Mouse (Mus musculus) limb, embryonic 11.5 days (tissue): Measurements from ENCODE around the gene Cntd1. TPM values are rescaled to one million over a fixed set of nuclear protein-coding genes. Genes with fewer than 3 reads are reported as not detected.

Experiments
- ATAC-seq: fragments of 200-750 bp; cut with Nextera tagmentation; 2 replicates; pipeline ENCODE4 v1.8.0; 2017; ENCODE audit warnings: low read depth; ENCODE audit not compliant: insufficient number of reproducible peaks, low FRiP score, low TSS enrichment
- DNase-seq: peaks from one replicate; pipeline ENCODE4 v3.0.0-alpha.2; 2015; ENCODE audit warnings: low spot score
- H3K27ac ChIP-seq: fragments of 300-500 bp; sonication (generic); replicated peaks from 2 replicates; pipeline ENCODE4 v1.5.1; 2014; ENCODE audit warnings: low read depth, mild to moderate bottlenecking, low read length
- H3K27me3 ChIP-seq: fragments of 300-500 bp; sonication (generic); 2 replicates; pipeline ENCODE4 v1.6.1; 2014; ENCODE audit warnings: mild to moderate bottlenecking, low read length, mixed read lengths; ENCODE audit not compliant: control insufficient read depth, insufficient read depth
- H3K36me3 ChIP-seq: fragments of 300-500 bp; sonication (generic); 2 replicates; pipeline ENCODE4 v1.6.1; 2014; ENCODE audit warnings: mild to moderate bottlenecking, low read length, moderate library complexity, mixed read lengths; ENCODE audit not compliant: control insufficient read depth, insufficient read depth
- H3K4me1 ChIP-seq: fragments of 300-500 bp; sonication (generic); 2 replicates; pipeline ENCODE4 v1.6.1; 2014; ENCODE audit warnings: low read length, mixed read lengths; ENCODE audit not compliant: control insufficient read depth, insufficient read depth
- H3K4me2 ChIP-seq: fragments of 300-500 bp; sonication (generic); 2 replicates; pipeline ENCODE4 v1.6.1; 2014; ENCODE audit warnings: low read depth, mild to moderate bottlenecking, moderate library complexity; ENCODE audit not compliant: severe bottlenecking
- H3K4me3 ChIP-seq: fragments of 300-500 bp; sonication (generic); 2 replicates; pipeline ENCODE4 v1.5.1; 2014; ENCODE audit warnings: low read depth, low read length
- H3K9ac ChIP-seq: fragments of 300-500 bp; sonication (generic); 2 replicates; pipeline ENCODE4 v1.6.1; 2014; ENCODE audit warnings: mild to moderate bottlenecking, low read length
- H3K9me3 ChIP-seq: fragments of 300-500 bp; sonication (generic); 2 replicates; pipeline ENCODE4 v1.6.1; 2016; ENCODE audit warnings: low read length; ENCODE audit not compliant: control insufficient read depth
- WGBS: fragments of 180-500 bp; shearing (Covaris S2); extraction: QIAGEN DNeasy Blood & Tissue Kit; methylation state at CpG from one replicate; pipeline ENCODE4 v1.1.7; 2014; 5-methylcytosine and 5-hydroxymethylcytosine counted together
- polyA plus RNA-seq: library from polyadenylated mRNA; unstranded; fragments of >200 nt; fragmentation: Nextera tagmentation; extraction: Ambion mirVana; gene quantifications from 2 replicates; pipeline ENCODE4 v1.2.1, GENCODE M21; 2014

Cntd1 gene
- polyA plus RNA-seq, 1 experiment from 2014 or later, result 1.3 TPM

GRCm38 (mm10) chr11:101291231-101291630 is 12.4 kb downstream of the Cntd1 start:
- H3K27me3 ChIP-seq, result no peaks in the 10 kb centered on the region

GRCm38 (mm10) chr11:101295191-101295590 is 16.4 kb downstream of the Cntd1 start:
- Histone ChIP-seq H3K4me1 (no peaks in the 10 kb centered on the region), H3K36me3 (peaks cover 20% of the 10 kb centered on the region), H3K27me3 (no peaks in the 10 kb centered on the region), H3K27ac (no peak overlapping the region), H3K4me2 (no peak overlapping the region), H3K9ac (no peak overlapping the region), H3K4me3 (no peak overlapping the region), H3K9me3 (no peaks in the 10 kb centered on the region)
- 93% methylated on average over 8 of the region's 8 CpGs for WGBS
- ATAC-seq (no peak), DNase-seq (no peak)

More at GRCm38 (mm10) chr11:101291231-101291630, 12.4 kb downstream of the Cntd1 start:
- 92% methylated on average over 8 of the region's 8 CpGs for WGBS
- H3K27ac ChIP-seq, result no peak overlapping the region
- DNase-seq (no peak), ATAC-seq (no peak)
- no peak overlapping the region for H3K4me3 ChIP-seq
- no peak overlapping the region for H3K4me2 ChIP-seq
- no peak overlapping the region for H3K9ac ChIP-seq
- peaks cover 16% of the 10 kb centered on the region; the same call in 1 of the 2 replicates for H3K36me3 ChIP-seq
- H3K9me3 ChIP-seq, result no peaks in the 10 kb centered on the region
- H3K4me1 ChIP-seq, result no peaks in the 10 kb centered on the region

- Histone ChIP-seq H3K9ac (0 out of 2 replicates have a peak overlapping the region, but pooled peaks have one; percentile 83), H3K27ac (no peak overlapping the region), H3K4me1 (peaks cover 5% of the 10 kb centered on the region), H3K27me3 (no peaks in the 10 kb centered on the region), H3K4me2 (peak overlapping the region; percentile 99), H3K36me3 (peaks cover 6% of the 10 kb centered on the region), H3K4me3 (peak overlapping the region; percentile 94), H3K9me3 (no peaks in the 10 kb centered on the region)
- ATAC-seq (no peak), DNase-seq (no peak)
- WGBS, result 68% methylated on average over 7 of the region's 7 CpGs
These were observed 22.1 kb downstream of the Cntd1 start for GRCm38 (mm10) chr11:101300881-101301280.

- DNase-seq (no peak), ATAC-seq (peak; percentile 9; the same call in 1 of the 2 replicates)
- Histone ChIP-seq H3K27ac (no peak overlapping the region), H3K27me3 (no peaks in the 10 kb centered on the region), H3K9ac (peak overlapping the region; percentile 83), H3K36me3 (peaks cover 6% of the 10 kb centered on the region), H3K4me3 (peak overlapping the region; percentile 94), H3K4me1 (peaks cover 5% of the 10 kb centered on the region), H3K9me3 (no peaks in the 10 kb centered on the region), H3K4me2 (peak overlapping the region; percentile 99)
- WGBS, result 14% methylated on average over 26 of the region's 26 CpGs
These were observed 22.6 kb downstream of the Cntd1 start for GRCm38 (mm10) chr11:101301299-101302003.

- WGBS, result 7% methylated on average over 39 of the region's 39 CpGs
- Histone ChIP-seq H3K9ac (peak within 1 kb of the TSS; percentile 83), H3K4me1 (peaks cover 5% of the 10 kb centered on the region), H3K27ac (no peak within 1 kb of the TSS), H3K9me3 (no peaks in the 10 kb centered on the region), H3K27me3 (no peaks in the 10 kb centered on the region), H3K4me2 (peak within 1 kb of the TSS; percentile 99), H3K4me3 (peak within 1 kb of the TSS; percentile 94), H3K36me3 (peaks cover 6% of the 10 kb centered on the region)
- peak; percentile 99 for DNase-seq
- peak; percentile 83; the same call in 1 of the 2 replicates for ATAC-seq
These were observed 23.4 kb downstream of the Cntd1 start, which contains the start of gene Becn1 for GRCm38 (mm10) chr11:101302004-101302798. Gene Becn1, minus strand, starts transcription at chr11:101302286.

GRCm38 (mm10) chr11:101307744-101308143 is 28.9 kb downstream of the Cntd1 start:
- no peak overlapping the region for H3K27ac ChIP-seq
- no peaks in the 10 kb centered on the region for H3K36me3 ChIP-seq
- no peaks in the 10 kb centered on the region for H3K9me3 ChIP-seq
- no peaks in the 10 kb centered on the region for H3K4me1 ChIP-seq
- DNase-seq (no peak), ATAC-seq (no peak)
- H3K4me2 ChIP-seq, result no peak overlapping the region
- WGBS, result 45% methylated on average over 5 of the region's 5 CpGs
- no peaks in the 10 kb centered on the region for H3K27me3 ChIP-seq
- no peak overlapping the region for H3K9ac ChIP-seq
- H3K4me3 ChIP-seq, result no peak overlapping the region

GRCm38 (mm10) chr11:101311083-101311482 is 32.3 kb downstream of the Cntd1 start:
- Histone ChIP-seq H3K4me2 (no peak overlapping the region), H3K9me3 (no peaks in the 10 kb centered on the region), H3K27me3 (no peaks in the 10 kb centered on the region), H3K4me1 (no peaks in the 10 kb centered on the region), H3K4me3 (no peak overlapping the region), H3K9ac (no peak overlapping the region), H3K27ac (no peak overlapping the region), H3K36me3 (no peaks in the 10 kb centered on the region)
- 92% methylated on average over 3 of the region's 3 CpGs for WGBS
- ATAC-seq (no peak), DNase-seq (no peak)

- Histone ChIP-seq H3K4me2 (no peak overlapping the region), H3K9ac (no peak overlapping the region), H3K27ac (no peak overlapping the region), H3K4me3 (no peak overlapping the region), H3K9me3 (no peaks in the 10 kb centered on the region), H3K36me3 (no peaks in the 10 kb centered on the region), H3K4me1 (peaks cover 4% of the 10 kb centered on the region), H3K27me3 (no peaks in the 10 kb centered on the region)
- WGBS, result 86% methylated on average over 3 of the region's 3 CpGs
- ATAC-seq (no peak), DNase-seq (no peak)
These were observed 33.3 kb downstream of the Cntd1 start for GRCm38 (mm10) chr11:101312150-101312549.
